Mouse (Mus musculus) adrenal gland, postnatal 36 days (tissue): ENCODE data around the gene Ncdn. TPM values are rescaled to one million over a fixed set of nuclear protein-coding genes. Genes with fewer than 3 reads are reported as not detected.
A peak's percentile ranks its signal among the peaks of the same experiment; 100 is the strongest.

Experiments used
- DNase-seq, 2 experiments: peaks; one replicate each; pipeline ENCODE4 v3.0.0; 2021; ENCODE audit warnings: mixed read lengths in 1 of 2
- long read RNA-seq, 2 experiments: library from polyadenylated mRNA; stranded (forward); transcript quantifications; one replicate each; pipeline ENCODE4 v2.0.0; 2021; ENCODE audit warnings: borderline sequencing depth in 2 of 2
- total RNA-seq, 2 experiments: library from RNA; stranded (reverse); gene quantifications; 2 replicates each; pipeline ENCODE4 v1.2.3; 2021

Gene Ncdn
- 10 to 100 TPM; 31.7 to 36.1 TPM for total RNA-seq
- long read RNA-seq, experiment 1, partial matches to known transcripts = 12 of 23 reads
- long read RNA-seq, experiment 1, other reads (novel, unspliced or antisense) = 7 of 23 reads
- long read RNA-seq, experiment 2, transcript Ncdn-201 (7 exons, 3,681 nt) = major isoform, 6 of 17 reads
- long read RNA-seq, experiment 2, partial matches to known transcripts = 3 of 17 reads
- long read RNA-seq, experiment 2, other reads (novel, unspliced or antisense) = 8 of 17 reads

- DNase-seq = peak; percentile 97
These were observed at the start of gene Ncdn, which contains the start of gene AU040320 for GRCm38 (mm10) chr4:126753268-126754230. Ncdn (minus strand) TSS chr4:126753438. AU040320 (plus strand) TSS chr4:126753544.

- no peak for DNase-seq
These were observed 48.9 kb upstream of the Ncdn start for GRCm38 (mm10) chr4:126802174-126802573.

GRCm38 (mm10) chr4:126792341-126793102, 39.3 kb upstream of the Ncdn start:
- DNase-seq = no peak

GRCm38 (mm10) chr4:126782996-126783395, 29.8 kb upstream of the Ncdn start:
- no peak for DNase-seq

GRCm38 (mm10) chr4:126782512-126782911, 29.3 kb upstream of the Ncdn start:
- DNase-seq = no peak

- DNase-seq = no peak
These were observed 28.6 kb upstream of the Ncdn start for GRCm38 (mm10) chr4:126781871-126782270.

- no peak for DNase-seq
These were observed 26.9 kb upstream of the Ncdn start for GRCm38 (mm10) chr4:126779826-126780775.

- DNase-seq = no peak
These were observed 25.9 kb upstream of the Ncdn start for GRCm38 (mm10) chr4:126779148-126779581.

GRCm38 (mm10) chr4:126775182-126775581, 21.9 kb upstream of the Ncdn start:
- DNase-seq = no peak

- no peak for DNase-seq
These were observed 20.6 kb upstream of the Ncdn start for GRCm38 (mm10) chr4:126773871-126774270.

- no peak for DNase-seq
These were observed 17.6 kb upstream of the Ncdn start for GRCm38 (mm10) chr4:126770831-126771230.

GRCm38 (mm10) chr4:126769800-126770563, 16.7 kb upstream of the Ncdn start:
- no peak for DNase-seq

GRCm38 (mm10) chr4:126763483-126763882, 10.2 kb upstream of the Ncdn start:
- DNase-seq = no peak

GRCm38 (mm10) chr4:126762586-126763359, 9.5 kb upstream of the Ncdn start:
- DNase-seq = no peak

GRCm38 (mm10) chr4:126759435-126759834, 6.2 kb upstream of the Ncdn start:
- no peak for DNase-seq

- DNase-seq = no peak
These were observed 5.1 kb upstream of the Ncdn start for GRCm38 (mm10) chr4:126758299-126758698.

GRCm38 (mm10) chr4:126756766-126757165, 3.5 kb upstream of the Ncdn start:
- peak; percentile 73 to 74 for DNase-seq

- no peak for DNase-seq
These were observed 1.6 kb upstream of the Ncdn start for GRCm38 (mm10) chr4:126754736-126755374.

- no peak for DNase-seq
These were observed 983 bp upstream of the Ncdn start for GRCm38 (mm10) chr4:126754231-126754611.
